Mouse (Mus musculus) intestine, embryonic 16.5 days (tissue): ENCODE measurements around the gene Srgap3. TPM values are rescaled to one million over a fixed set of nuclear protein-coding genes. Genes with fewer than 3 reads are reported as not detected.

Experiments
- ATAC-seq: fragments of 200-750 bp; cut with Nextera tagmentation; 2 replicates; pipeline ENCODE4 v1.8.0; 2017; ENCODE audit warnings: moderate TSS enrichment, moderate library complexity
- H3K27ac ChIP-seq: fragments of 300-500 bp; sonication (generic); 2 replicates; pipeline ENCODE4 v1.5.1; 2014; ENCODE audit warnings: mild to moderate bottlenecking, low read length
- H3K27me3 ChIP-seq: fragments of 300-500 bp; sonication (generic); replicated peaks from 2 replicates; pipeline ENCODE4 v1.6.1; 2014; ENCODE audit warnings: low read length, control low read depth, mixed read lengths; ENCODE audit not compliant: control insufficient read depth, insufficient read depth
- H3K36me3 ChIP-seq: fragments of 300-500 bp; sonication (generic); 2 replicates; pipeline ENCODE4 v1.6.1; 2014; ENCODE audit warnings: low read length, control low read depth; ENCODE audit not compliant: control insufficient read depth, insufficient read depth
- H3K4me1 ChIP-seq: fragments of 300-500 bp; sonication (generic); 2 replicates; pipeline ENCODE4 v1.6.1; 2014; ENCODE audit warnings: low read length, control low read depth, mixed read lengths; ENCODE audit not compliant: control insufficient read depth, insufficient read depth
- H3K4me2 ChIP-seq: fragments of 300-500 bp; sonication (generic); 2 replicates; pipeline ENCODE4 v1.6.1; 2014; ENCODE audit warnings: low read depth, low read length, control low read depth
- H3K4me3 ChIP-seq: fragments of 300-500 bp; sonication (generic); 2 replicates; pipeline ENCODE4 v1.5.1; 2014; ENCODE audit warnings: mild to moderate bottlenecking, low read length
- H3K9ac ChIP-seq: fragments of 300-500 bp; sonication (generic); 2 replicates; pipeline ENCODE4 v1.6.1; 2014; ENCODE audit warnings: low read depth, low read length
- H3K9me3 ChIP-seq: fragments of 300-500 bp; sonication (generic); 2 replicates; pipeline ENCODE4 v1.6.1; 2016; ENCODE audit warnings: low read length, control low read depth; ENCODE audit not compliant: control insufficient read depth
- WGBS: fragments of 180-500 bp; shearing (Covaris S2); extraction: QIAGEN DNeasy Blood & Tissue Kit; methylation state at CpG from one replicate; pipeline ENCODE4 v1.1.7; 2014; 5-methylcytosine and 5-hydroxymethylcytosine counted together
- polyA plus RNA-seq: library from polyadenylated mRNA; unstranded; fragments of >200 nt; fragmentation: Nextera tagmentation; extraction: Ambion mirVana; gene quantifications from 2 replicates; pipeline ENCODE4 v1.2.1, GENCODE M21; 2015

The Srgap3 gene
- polyA plus RNA-seq, 1 experiment from 2014 or later: 3.5 TPM

- Histone ChIP-seq H3K9me3 (0 out of 2 replicates have a peak, but pooled peaks cover 3% of the 10 kb centered on the region), H3K36me3 (peaks cover 3% of the 10 kb centered on the region; the same call in 1 of the 2 replicates), H3K27me3 (no peaks in the 10 kb centered on the region), H3K4me1 (no peaks in the 10 kb centered on the region), H3K27ac (no peak overlapping the region), H3K4me2 (no peak overlapping the region), H3K4me3 (no peak overlapping the region), H3K9ac (no peak overlapping the region)
- WGBS: 78% methylated on average over 2 of the region's 2 CpGs
- ATAC-seq: no peak
Measured at GRCm38 (mm10) chr6:112735054-112735453, 212.0 kb downstream of the Srgap3 start.

GRCm38 (mm10) chr6:112733942-112734341 lies 213.1 kb downstream of the Srgap3 start:
- peaks cover 2% of the 10 kb centered on the region; the same call in 1 of the 2 replicates for H3K4me1 ChIP-seq
- no peak overlapping the region for H3K27ac ChIP-seq
- no peak overlapping the region for H3K4me2 ChIP-seq
- H3K27me3 ChIP-seq: no peaks in the 10 kb centered on the region
- H3K4me3 ChIP-seq: no peak overlapping the region
- peaks cover 3% of the 10 kb centered on the region; the same call in 1 of the 2 replicates for H3K36me3 ChIP-seq
- ATAC-seq: no peak
- H3K9ac ChIP-seq: no peak overlapping the region
- H3K9me3 ChIP-seq: 0 out of 2 replicates have a peak, but pooled peaks cover 3% of the 10 kb centered on the region
- WGBS: 63% methylated on average over 5 of the region's 5 CpGs

- H3K36me3 ChIP-seq: peaks cover 3% of the 10 kb centered on the region; the same call in 1 of the 2 replicates
- H3K4me1 ChIP-seq: peaks cover 6% of the 10 kb centered on the region
- no peak overlapping the region for H3K27ac ChIP-seq
- no peak overlapping the region for H3K4me2 ChIP-seq
- 0 out of 2 replicates have a peak, but pooled peaks cover 3% of the 10 kb centered on the region for H3K9me3 ChIP-seq
- WGBS: 93% methylated on average over 3 of the region's 3 CpGs
- H3K9ac ChIP-seq: no peak overlapping the region
- no peaks in the 10 kb centered on the region for H3K27me3 ChIP-seq
- H3K4me3 ChIP-seq: no peak overlapping the region
- no peak for ATAC-seq
Measured at GRCm38 (mm10) chr6:112732434-112732833, 214.6 kb downstream of the Srgap3 start.

- Histone ChIP-seq H3K9ac (no peak overlapping the region), H3K27ac (no peak overlapping the region), H3K36me3 (peaks cover 3% of the 10 kb centered on the region; the same call in 1 of the 2 replicates), H3K27me3 (no peaks in the 10 kb centered on the region), H3K4me2 (no peak overlapping the region), H3K9me3 (0 out of 2 replicates have a peak, but pooled peaks cover 3% of the 10 kb centered on the region), H3K4me1 (peaks cover 6% of the 10 kb centered on the region), H3K4me3 (no peak overlapping the region)
- 94% methylated on average over 10 of the region's 10 CpGs for WGBS
- no peak for ATAC-seq
Measured at GRCm38 (mm10) chr6:112731386-112731785, 215.7 kb downstream of the Srgap3 start.

GRCm38 (mm10) chr6:112728760-112729422 lies 218.2 kb downstream of the Srgap3 start:
- WGBS: 2% methylated on average over 17 of the region's 17 CpGs
- peak overlapping the region; percentile 50 for H3K4me2 ChIP-seq
- no peaks in the 10 kb centered on the region for H3K27me3 ChIP-seq
- peak; percentile 92 for ATAC-seq
- H3K36me3 ChIP-seq: no peaks in the 10 kb centered on the region
- 0 out of 2 replicates have a peak, but pooled peaks cover 3% of the 10 kb centered on the region for H3K9me3 ChIP-seq
- no peak overlapping the region for H3K27ac ChIP-seq
- peak overlapping the region; percentile 32 for H3K4me3 ChIP-seq
- peaks cover 6% of the 10 kb centered on the region for H3K4me1 ChIP-seq
- H3K9ac ChIP-seq: 0 out of 2 replicates have a peak overlapping the region, but pooled peaks have one; percentile 27

- Histone ChIP-seq H3K36me3 (no peaks in the 10 kb centered on the region), H3K4me2 (no peak overlapping the region), H3K9ac (no peak overlapping the region), H3K4me3 (no peak overlapping the region), H3K4me1 (peaks cover 6% of the 10 kb centered on the region), H3K27me3 (no peaks in the 10 kb centered on the region), H3K9me3 (no peaks in the 10 kb centered on the region), H3K27ac (no peak overlapping the region)
- 82% methylated on average over 4 of the region's 4 CpGs for WGBS
- no peak for ATAC-seq
Measured at GRCm38 (mm10) chr6:112725468-112725867, 221.6 kb downstream of the Srgap3 start.

- no peak overlapping the region for H3K9ac ChIP-seq
- no peak overlapping the region for H3K4me2 ChIP-seq
- 83% methylated on average over 5 of the region's 5 CpGs for WGBS
- no peaks in the 10 kb centered on the region for H3K4me1 ChIP-seq
- H3K27ac ChIP-seq: no peak overlapping the region
- no peaks in the 10 kb centered on the region for H3K36me3 ChIP-seq
- no peak overlapping the region for H3K4me3 ChIP-seq
- no peaks in the 10 kb centered on the region for H3K9me3 ChIP-seq
- no peaks in the 10 kb centered on the region for H3K27me3 ChIP-seq
- no peak for ATAC-seq
Measured at GRCm38 (mm10) chr6:112720409-112721080, 226.5 kb downstream of the Srgap3 start.

- Histone ChIP-seq H3K4me1 (no peaks in the 10 kb centered on the region), H3K4me2 (no peak overlapping the region), H3K9me3 (no peaks in the 10 kb centered on the region), H3K9ac (no peak overlapping the region), H3K36me3 (no peaks in the 10 kb centered on the region), H3K4me3 (no peak overlapping the region), H3K27ac (no peak overlapping the region), H3K27me3 (no peaks in the 10 kb centered on the region)
- ATAC-seq: no peak
- WGBS: 88% methylated on average over 1 of the region's 1 CpGs
Measured at GRCm38 (mm10) chr6:112719983-112720382, 227.1 kb downstream of the Srgap3 start.

- H3K4me3 ChIP-seq: no peak overlapping the region
- no peak overlapping the region for H3K27ac ChIP-seq
- H3K9me3 ChIP-seq: no peaks in the 10 kb centered on the region
- H3K36me3 ChIP-seq: no peaks in the 10 kb centered on the region
- H3K9ac ChIP-seq: no peak overlapping the region
- H3K4me1 ChIP-seq: no peaks in the 10 kb centered on the region
- WGBS: 53% methylated on average over 5 of the region's 5 CpGs
- no peak for ATAC-seq
- H3K4me2 ChIP-seq: no peak overlapping the region
- no peaks in the 10 kb centered on the region for H3K27me3 ChIP-seq
Measured at GRCm38 (mm10) chr6:112717168-112717567, 229.9 kb downstream of the Srgap3 start.
